Mouse (Mus musculus) midbrain, embryonic 12.5 days (tissue): Measurements from ENCODE around the gene Pqlc2. TPM values are rescaled to one million over a fixed set of nuclear protein-coding genes. Genes with fewer than 3 reads are reported as not detected.

Experiments
- microRNA-seq: library from miRNA; unstranded; fragments of <30 nt; microRNA quantifications from one replicate; pipeline ENCODE4, GENCODE M21; 2017
- polyA plus RNA-seq: library from polyadenylated mRNA; unstranded; fragments of >200 nt; fragmentation: Nextera tagmentation; extraction: Ambion mirVana; gene quantifications from 2 replicates; pipeline ENCODE4 v1.2.1, GENCODE M21; 2016

Pqlc2 gene
- polyA plus RNA-seq, 1 experiment from 2014 or later: 14.1 TPM

Small RNA genes lying within 50 kb of the gene (microRNA-seq; reads per million reads assigned to microRNA genes)
- gene Gm24245: 2.1 reads per million
- gene Gm25732: not detected

Other genes with a start within 250 kb of the Pqlc2 start
- gene Htr6, start 235.1 kb downstream of the Pqlc2 start, polyA plus RNA-seq: not detected in 2 replicates
- 26.9 and 40.9 TPM in 2 replicates for gene Nbl1, start 217.7 kb downstream of the Pqlc2 start, polyA plus RNA-seq
- 382 and 402 TPM in 2 replicates for gene Minos1, start 179.6 kb downstream of the Pqlc2 start, polyA plus RNA-seq
- gene Capzb, start 117.8 kb downstream of the Pqlc2 start, polyA plus RNA-seq: 312 and 337 TPM in 2 replicates
- 74.4 and 81.2 TPM in 2 replicates for gene Akr7a5, start within 50 bp of the Pqlc2 start, polyA plus RNA-seq
- gene Mrto4, start 41.9 kb upstream of the Pqlc2 start, polyA plus RNA-seq: 106 TPM in 2 replicates
- 39.0 and 42.0 TPM in 2 replicates for gene Emc1, start 41.9 kb upstream of the Pqlc2 start, polyA plus RNA-seq
- 80.6 and 80.9 TPM in 2 replicates for gene Ubr4, start 41.9 kb upstream of the Pqlc2 start, polyA plus RNA-seq
- gene Iffo2, start 219.8 kb upstream of the Pqlc2 start, polyA plus RNA-seq: 4.2 TPM in 2 replicates